Comparison of ENCODE assay signal across 9 mouse cellular contexts in genomic region chr6:128375192-128375591, GRCm38 (mm10). TPM values are rescaled to one million over a fixed set of nuclear protein-coding genes. Genes with fewer than 3 reads are reported as not detected.
DNase-seq lines count a peak whose midpoint lies in the region; ATAC-seq and TF ChIP-seq lines count a peak whose summit lies in the region.
"Had no signal": no experiment of that assay in that cellular context is flagged by ENCODE, and none has a peak within 500 bp of the region (broad histone marks: within the 10 kb centered on the region; RNA-seq: fewer than 3 reads in every experiment).

Gene Tex52, plus strand, starts transcription at chr6:128375456.
Gene Gm44596, plus strand, starts transcription at chr6:128375503.

- no peak within 1 kb of the TSS for H3K27ac ChIP-seq in kidney, adult 2 months (ENCODE audit: insufficient read depth, low read depth, low read length)
- H3K27ac ChIP-seq in forebrain, embryonic 13.5 days = 0 out of 2 replicates have a peak within 1 kb of the TSS, but pooled peaks have one; percentile 11
- peak within 1 kb of the TSS; percentile 29; the same call in 1 of the 2 replicates for H3K27ac ChIP-seq in hindbrain, embryonic 10.5 days

- TF ChIP-seq POLR2A in kidney, adult 2 months (IDR thresholded peaks at IDR 0.05; ENCODE audit: low read depth, low read length) = no peak

- H3K9ac ChIP-seq in forebrain, embryonic 13.5 days = no peak within 1 kb of the TSS

- no peak within 1 kb of the TSS for H3K4me2 ChIP-seq in forebrain, embryonic 13.5 days

- 58% methylated on average over 6 of the region's 6 CpGs for WGBS in kidney, adult 2 months
- 2% methylated on average over 6 of the region's 6 CpGs for WGBS in forebrain, embryonic 13.5 days
- WGBS in hindbrain, embryonic 10.5 days = 23% methylated on average over 6 of the region's 6 CpGs

- ATAC-seq in forebrain, embryonic 13.5 days = peak; percentile 73; the same call in 1 of the 2 replicates
- no peak for ATAC-seq in megakaryocyte, adult 5-6 weeks (ENCODE audit: poor library complexity, severe bottlenecking)
- no peak for ATAC-seq in megakaryocyte progenitor cell, adult 5-6 weeks (replicated peaks; ENCODE audit: poor library complexity)

- peak; percentile 64 for DNase-seq in kidney, adult 2 months
- DNase-seq in kidney, adult 11 months = no peak
- DNase-seq in hindbrain, embryonic 10.5 days (ENCODE audit: low spot score) = peak; percentile 63
- DNase-seq in lung, postnatal 14 days = peak; percentile 27
- no peak for DNase-seq in adrenal gland, postnatal 25 days

- H3K4me3 ChIP-seq in kidney, adult 2 months (ENCODE audit: insufficient read depth, low read depth, low read length) = no peak within 1 kb of the TSS
- no peak within 1 kb of the TSS for H3K4me3 ChIP-seq in forebrain, embryonic 13.5 days
- no peak within 1 kb of the TSS for H3K4me3 ChIP-seq in hindbrain, embryonic 10.5 days

- no peaks in the 10 kb centered on the region for H3K9me3 ChIP-seq in forebrain, embryonic 13.5 days (replicated peaks)
- no peaks in the 10 kb centered on the region for H3K9me3 ChIP-seq in hindbrain, embryonic 10.5 days

- no peaks in the 10 kb centered on the region for H3K27me3 ChIP-seq in kidney, adult 2 months (replicated peaks; ENCODE audit: control insufficient read depth, insufficient read depth, low read length)
- H3K27me3 ChIP-seq in forebrain, embryonic 13.5 days = no peaks in the 10 kb centered on the region
- no peaks in the 10 kb centered on the region for H3K27me3 ChIP-seq in hindbrain, embryonic 10.5 days (ENCODE audit: insufficient read depth, poor library complexity, severe bottlenecking)

- TF ChIP-seq CTCF in kidney, adult 2 months (conservative IDR thresholded peaks at IDR 0.05; ENCODE audit: insufficient read depth, insufficient read length, low read depth, low read length) = no peak

- H3K36me3 ChIP-seq in kidney, adult 2 months (ENCODE audit: control insufficient read depth, insufficient read depth, low read length) = no peaks in the 10 kb centered on the region
- peaks cover 64% of the 10 kb centered on the region for H3K36me3 ChIP-seq in forebrain, embryonic 13.5 days (ENCODE audit: poor library complexity, severe bottlenecking)
- peaks cover 76% of the 10 kb centered on the region for H3K36me3 ChIP-seq in hindbrain, embryonic 10.5 days

- H3K4me1 ChIP-seq in kidney, adult 2 months (ENCODE audit: control insufficient read depth, insufficient read depth, low read length) = no peaks in the 10 kb centered on the region
- H3K4me1 ChIP-seq in forebrain, embryonic 13.5 days = peaks cover 11% of the 10 kb centered on the region
- H3K4me1 ChIP-seq in hindbrain, embryonic 10.5 days (replicated peaks) = peaks cover 28% of the 10 kb centered on the region

RNA-seq across cellular contexts. Expression of gene Tex52, which starts in this region (rescaled TPM):
- not detected in 2 replicates for polyA plus RNA-seq in kidney, adult 2 months (2012; rRNA removed)
- polyA plus RNA-seq in forebrain, embryonic 13.5 days (2015; fragmentation: Nextera tagmentation; extraction: Ambion mirVana) = 1.0 and 1.2 TPM in 2 replicates
- polyA plus RNA-seq in hindbrain, embryonic 10.5 days (2016; fragmentation: Nextera tagmentation; extraction: Ambion mirVana) = 0.62 and 0.86 TPM in 2 replicates
- total RNA-seq in adrenal gland, postnatal 25 days (2021) = not detected in 2 replicates
- 0.09 and 0.18 TPM in 2 replicates for total RNA-seq in megakaryocyte, adult 5-6 weeks (2015)
- not detected in 2 replicates for total RNA-seq in megakaryocyte, adult 5-6 weeks (2017)
- not detected in 2 replicates for total RNA-seq in megakaryocyte progenitor cell, adult 5-6 weeks (2015)
- total RNA-seq in megakaryocyte progenitor cell, adult 5-6 weeks (2017) = 0.30 TPM in 1 of 2 replicates, not detected in the other

RNA-seq across cellular contexts. Expression of gene Gm44596, which starts in this region (rescaled TPM):
- polyA plus RNA-seq in kidney, adult 2 months (2012; rRNA removed) = not detected in 2 replicates
- not detected in 2 replicates for polyA plus RNA-seq in forebrain, embryonic 13.5 days (2015; fragmentation: Nextera tagmentation; extraction: Ambion mirVana)
- polyA plus RNA-seq in hindbrain, embryonic 10.5 days (2016; fragmentation: Nextera tagmentation; extraction: Ambion mirVana) = not detected in 2 replicates
- total RNA-seq in adrenal gland, postnatal 25 days (2021) = not detected in 2 replicates
- not detected in 2 replicates for total RNA-seq in megakaryocyte, adult 5-6 weeks (2015)
- total RNA-seq in megakaryocyte, adult 5-6 weeks (2017) = not detected in 2 replicates
- total RNA-seq in megakaryocyte progenitor cell, adult 5-6 weeks (2015) = not detected in 2 replicates
- not detected in 2 replicates for total RNA-seq in megakaryocyte progenitor cell, adult 5-6 weeks (2017)
- total RNA-seq: left cerebral cortex, postnatal 25 days had no signal

Comparison
In these comparisons a context has a peak if more than half of its experiments do, and no peak if none do; other contexts are left out.
1. Peak in DNase-seq in kidney, adult 2 months; RNA of the genes that start here not detected or under 1 TPM.
2. Peak in DNase-seq and H3K27ac ChIP-seq in hindbrain, embryonic 10.5 days; RNA of the genes that start here not detected or under 1 TPM.